Mouse (Mus musculus) adrenal gland, postnatal 4 days (tissue): Measurements from ENCODE around the gene Syt3. TPM values are rescaled to one million over a fixed set of nuclear protein-coding genes. Genes with fewer than 3 reads are reported as not detected.
A peak's percentile ranks its signal among the peaks of the same experiment; 100 is the strongest.

Source experiments
- DNase-seq, 2 experiments: peaks; one replicate each; pipeline ENCODE4 v3.0.0; 2021 to 2022; ENCODE audit warnings: low spot score in 2 of 2, mixed read lengths in 2 of 2
- total RNA-seq, 2 experiments: library from RNA; stranded (reverse); gene quantifications; 2 replicates each; pipeline ENCODE4 v1.2.3; 2021

The Syt3 gene
- total RNA-seq, 2 experiments from 2014 or later, result 3.6 to 4.4 TPM

DNA sequence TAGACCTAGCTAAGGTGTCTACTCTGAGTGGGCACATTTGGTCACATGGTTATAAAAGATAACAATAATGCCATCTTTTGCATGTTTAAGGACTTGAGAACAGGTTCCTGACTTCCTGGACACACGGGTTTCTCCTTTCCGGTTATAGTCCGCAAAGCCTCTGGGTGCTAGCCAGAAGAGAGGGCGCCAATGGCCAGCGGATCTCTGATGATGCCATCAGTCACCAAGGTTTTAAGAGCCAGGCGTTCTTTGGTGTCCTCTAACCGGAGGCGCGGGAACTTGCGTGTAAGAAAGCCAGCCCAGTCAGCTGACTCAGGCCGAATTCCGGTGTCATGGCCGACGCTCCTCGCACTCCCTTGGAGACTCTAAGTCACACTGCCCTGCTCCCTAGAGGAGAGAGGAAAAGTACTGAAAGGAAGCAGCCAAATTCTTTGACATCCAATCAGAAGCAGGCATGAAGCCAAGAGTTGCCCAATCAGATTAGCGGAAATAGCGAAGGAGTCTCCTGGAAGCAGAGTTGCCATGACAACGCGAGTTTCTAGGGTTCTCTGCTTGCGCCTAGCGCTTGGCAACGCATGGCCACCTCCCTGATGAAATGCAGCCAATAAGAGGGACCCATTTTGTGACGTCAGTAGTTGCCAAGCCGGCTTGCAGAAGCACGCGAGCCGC is 21.6 kb downstream of the Syt3 start:
- DNase-seq, result peak; percentile 39 to 71

DNA sequence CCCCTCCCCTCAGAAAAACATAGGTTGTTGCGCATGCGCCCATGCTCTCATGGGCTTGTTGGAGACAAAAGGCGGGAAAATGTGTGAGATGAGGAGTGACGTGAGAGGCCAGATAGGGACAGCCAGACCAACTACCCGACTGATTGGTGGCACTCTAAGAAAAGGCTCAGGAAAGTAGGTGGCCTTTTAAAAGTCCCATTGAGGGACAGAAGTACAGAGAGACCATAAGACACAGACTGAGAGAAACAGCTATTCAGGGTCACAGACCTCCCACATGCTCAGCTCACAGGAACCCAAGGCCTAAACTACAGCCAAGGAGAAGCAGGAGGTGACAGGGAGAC is 22.1 kb downstream of the Syt3 start:
- no peak for DNase-seq

DNA sequence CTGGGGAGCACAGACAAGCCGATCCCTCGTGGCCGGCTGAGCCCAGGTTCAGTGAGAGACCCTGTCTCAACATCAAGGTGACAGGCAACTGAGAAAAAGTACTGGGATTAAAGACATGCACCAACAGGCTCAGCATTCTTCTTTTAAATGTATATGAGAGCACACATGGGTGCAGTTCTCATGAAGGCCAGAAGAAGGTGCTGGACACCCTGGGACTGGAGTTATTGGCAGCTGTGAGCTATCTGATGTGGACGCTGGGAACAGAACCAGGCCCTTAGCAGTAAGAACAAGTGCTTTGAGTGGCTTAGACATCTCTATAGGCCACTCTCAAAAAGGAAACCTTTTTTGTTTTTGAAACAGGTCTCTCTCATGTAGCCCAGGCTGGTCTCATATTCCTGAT is 27.2 kb downstream of the Syt3 start:
- DNase-seq, result no peak

DNA sequence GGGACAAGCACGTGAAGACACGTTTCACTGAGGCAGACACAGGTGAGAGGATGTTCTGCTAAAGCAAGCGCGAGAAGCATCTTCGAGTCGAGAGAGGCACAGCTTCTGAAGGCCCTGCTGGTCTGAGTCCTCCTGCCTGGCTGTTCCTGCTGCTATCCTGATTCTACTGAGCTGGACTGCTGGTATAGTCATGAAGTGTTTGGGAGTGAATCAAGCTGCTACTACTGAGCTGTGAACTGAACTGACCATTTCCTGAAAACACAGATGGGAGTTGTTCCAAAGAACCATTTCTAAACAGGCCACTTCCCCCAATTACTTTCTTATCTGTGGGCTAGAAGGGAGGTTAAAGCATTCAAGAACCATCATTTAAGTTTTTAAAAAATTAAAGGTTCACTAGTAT is 29.4 kb downstream of the Syt3 start:
- DNase-seq, result no peak

DNA sequence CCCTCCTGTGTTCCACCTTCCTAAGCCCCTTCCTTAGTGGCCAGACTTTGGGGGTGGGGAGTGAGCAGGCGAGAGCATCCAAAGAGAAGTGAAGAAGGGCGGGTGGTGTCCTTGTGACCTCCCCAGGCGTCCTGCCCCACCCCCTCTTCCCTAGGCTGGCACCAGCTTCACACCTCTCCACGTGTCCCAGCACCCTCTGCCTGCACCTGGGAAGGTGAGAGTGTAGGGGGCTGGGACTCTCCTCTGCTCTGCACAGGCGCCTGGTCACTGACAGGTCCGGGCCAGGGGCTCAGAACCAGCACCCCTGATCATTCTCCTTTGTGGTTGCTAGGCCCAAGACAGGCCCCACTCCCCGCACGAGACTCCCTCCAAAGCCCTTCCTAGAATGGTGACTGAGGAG is 43.8 kb downstream of the Syt3 start:
- DNase-seq, result no peak

DNA sequence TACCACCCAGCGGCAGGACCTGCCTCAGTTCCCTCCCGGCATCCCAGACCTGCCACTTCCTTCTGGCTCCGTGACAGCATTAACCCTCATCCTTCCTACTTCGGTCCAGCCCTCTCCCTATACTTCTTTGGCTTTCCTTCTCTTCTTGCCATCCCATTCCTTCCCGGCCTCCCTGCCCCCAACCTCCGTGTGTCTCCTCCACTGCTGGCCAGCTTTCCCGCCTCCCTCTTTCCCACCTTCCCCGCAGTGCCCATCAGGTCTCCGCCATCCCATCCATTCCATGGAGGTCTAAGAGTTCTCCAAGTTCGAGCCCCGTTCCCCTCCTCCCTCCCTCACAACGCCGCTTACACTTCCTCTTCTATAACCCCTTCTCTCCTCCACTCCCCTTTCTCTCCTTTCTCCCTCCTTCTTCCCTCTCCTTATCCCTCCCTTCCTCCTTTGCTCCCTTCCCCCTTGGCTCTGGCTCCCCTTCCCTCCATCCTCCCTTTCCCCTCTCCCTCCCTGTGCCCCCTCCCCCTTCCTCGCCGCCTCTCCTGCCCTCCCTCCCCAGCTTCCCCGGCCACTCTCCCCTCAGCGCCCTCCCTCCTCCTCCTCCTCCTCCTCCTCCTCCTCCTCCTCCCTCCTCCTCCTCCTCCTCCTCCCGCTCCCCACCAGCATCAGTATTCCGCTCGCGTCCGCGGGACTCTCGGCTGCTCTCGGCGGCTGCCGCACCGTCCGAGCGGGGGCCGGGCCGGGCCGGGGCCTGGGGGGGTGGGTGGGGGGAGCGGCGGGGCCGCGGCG is 44.5 kb downstream of the Syt3 start:
- DNase-seq, result no peak

DNA sequence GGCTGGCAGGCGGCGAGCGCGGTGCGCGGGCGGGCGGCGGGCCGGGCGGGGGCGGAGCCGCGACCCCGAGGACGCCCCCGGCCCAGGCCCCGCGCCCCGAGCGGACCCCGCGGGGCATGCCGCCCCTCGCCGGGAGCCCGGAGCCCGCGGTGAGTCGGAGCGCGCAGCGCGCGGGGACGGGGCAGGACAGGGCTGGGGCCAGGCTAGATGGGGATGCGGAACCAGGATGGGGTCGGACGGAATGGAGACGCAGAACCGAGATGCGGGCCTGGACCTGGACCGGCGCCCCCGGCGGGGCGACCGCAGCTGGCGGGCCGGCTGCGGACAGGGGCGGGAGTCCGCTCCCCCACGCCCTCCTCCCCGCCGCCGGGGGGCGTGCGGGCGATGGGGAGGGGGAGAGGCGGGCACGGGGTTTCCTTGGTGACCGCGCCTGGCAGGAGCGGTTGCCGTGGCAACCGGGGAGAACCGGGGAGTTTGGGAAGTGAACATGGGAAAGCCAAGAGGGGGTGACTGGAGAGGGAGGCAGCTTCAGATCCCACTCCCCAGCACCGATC is 45.1 kb downstream of the Syt3 start, which contains the start of gene Lrrc4b:
Lrrc4b (plus strand) TSS at position 51 of the 554 bp plus-strand sequence.
- DNase-seq, result no peak

DNA sequence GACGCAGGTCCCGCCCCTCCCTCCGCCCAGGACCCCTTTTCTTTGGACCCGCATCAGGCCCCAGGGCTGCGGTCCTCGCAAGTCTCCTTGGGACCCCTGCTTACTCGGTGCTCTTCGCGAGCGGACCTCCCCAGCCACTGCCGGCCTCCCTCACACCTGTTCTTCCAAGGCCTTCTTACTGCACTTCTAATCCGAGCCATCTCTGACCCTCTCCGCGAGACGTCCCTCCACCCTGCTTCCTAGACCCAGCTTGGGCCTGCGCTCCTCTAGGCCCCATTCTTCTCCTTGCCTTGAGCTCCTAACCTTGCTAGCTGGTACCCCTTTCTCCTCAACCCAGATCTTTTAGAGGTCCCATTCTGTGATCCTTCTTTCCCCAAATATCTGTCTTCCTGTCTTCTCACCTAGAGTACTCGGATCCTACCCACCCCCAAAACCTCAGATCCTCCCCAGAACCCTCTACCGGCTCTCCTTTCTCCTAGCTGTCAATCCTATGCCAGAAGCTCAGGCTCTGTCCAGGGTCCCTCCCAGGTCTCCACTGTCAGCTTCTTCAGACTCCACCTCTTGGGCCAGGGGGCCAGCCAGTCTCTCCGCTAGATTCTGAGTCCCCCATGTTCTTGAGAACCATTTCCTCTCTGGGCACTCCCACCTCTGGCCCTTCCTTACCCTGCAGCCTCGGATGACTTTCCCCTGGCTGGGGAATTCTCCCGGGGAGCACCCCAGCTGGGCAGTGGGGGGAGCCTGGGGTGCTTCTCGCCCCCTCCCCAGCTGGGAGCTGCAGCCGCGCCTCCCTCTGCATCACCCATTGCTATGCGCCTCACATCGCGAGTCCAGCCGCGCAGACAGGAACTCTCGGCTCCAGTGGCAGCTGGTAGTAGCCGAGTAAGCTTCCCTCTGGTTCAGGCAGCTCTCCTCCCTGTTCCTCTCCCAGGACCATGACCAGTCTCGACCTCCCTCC is 45.9 kb downstream of the Syt3 start:
- DNase-seq, result no peak

DNA sequence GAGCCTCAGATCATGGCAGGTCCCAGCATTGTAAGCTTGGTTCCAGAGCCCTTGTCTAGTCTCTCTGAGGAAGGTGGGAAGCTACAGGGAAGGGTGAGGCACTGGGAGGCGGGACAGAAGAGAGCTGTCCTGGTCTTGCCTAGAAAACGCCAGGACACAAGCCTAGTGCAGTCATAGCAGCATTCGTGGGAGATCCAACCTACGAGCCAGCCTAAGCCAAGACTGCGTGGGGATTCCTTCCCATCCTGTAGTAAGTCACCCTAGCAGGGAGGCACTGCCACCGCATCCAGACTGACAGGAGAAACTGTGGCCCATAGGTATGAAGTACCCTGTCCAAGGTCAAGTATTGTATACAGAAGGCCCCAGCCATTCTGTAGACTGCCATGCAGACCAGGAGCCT is 48.6 kb downstream of the Syt3 start:
- no peak for DNase-seq

DNA sequence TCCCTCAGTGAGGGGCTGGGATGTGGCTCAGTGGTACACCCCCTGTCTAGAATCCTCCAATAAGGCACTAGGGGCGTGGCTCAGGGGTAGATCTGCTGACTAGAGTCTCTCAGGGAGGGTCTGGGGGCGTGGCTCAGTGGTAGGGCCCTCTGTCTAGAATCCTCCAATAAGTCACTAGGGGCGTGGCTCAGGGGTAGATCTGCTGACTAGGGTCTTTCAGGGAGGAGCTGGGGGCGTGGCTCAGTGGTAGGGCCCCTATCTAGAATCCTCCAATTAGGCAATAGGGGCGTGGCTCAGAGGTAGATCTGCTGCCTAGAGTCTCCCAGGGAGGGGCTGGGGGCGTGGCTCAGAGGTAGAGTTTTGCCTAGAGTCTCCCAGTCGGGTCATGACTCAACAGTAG is 49.5 kb downstream of the Syt3 start:
- DNase-seq, result no peak

DNA sequence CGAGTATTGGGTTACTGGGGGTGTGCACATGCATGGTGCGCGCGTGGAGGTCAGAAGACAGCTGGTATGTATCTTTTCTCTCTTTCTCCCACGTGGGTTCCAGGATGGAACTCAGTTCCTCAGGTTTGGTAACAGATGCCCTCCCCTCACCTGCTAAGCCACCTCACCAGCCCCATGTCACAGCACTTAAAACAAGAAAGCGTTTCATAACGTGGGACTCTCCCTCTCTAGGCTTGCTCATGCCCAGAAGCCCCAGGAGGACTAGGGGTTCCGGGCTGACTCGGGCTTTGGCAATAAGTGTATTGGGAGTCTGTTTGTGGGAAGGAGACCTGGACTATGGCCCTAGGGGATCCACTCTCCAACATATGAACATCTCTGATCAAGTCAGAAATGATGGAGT is 50.2 kb downstream of the Syt3 start:
- DNase-seq, result no peak

DNA sequence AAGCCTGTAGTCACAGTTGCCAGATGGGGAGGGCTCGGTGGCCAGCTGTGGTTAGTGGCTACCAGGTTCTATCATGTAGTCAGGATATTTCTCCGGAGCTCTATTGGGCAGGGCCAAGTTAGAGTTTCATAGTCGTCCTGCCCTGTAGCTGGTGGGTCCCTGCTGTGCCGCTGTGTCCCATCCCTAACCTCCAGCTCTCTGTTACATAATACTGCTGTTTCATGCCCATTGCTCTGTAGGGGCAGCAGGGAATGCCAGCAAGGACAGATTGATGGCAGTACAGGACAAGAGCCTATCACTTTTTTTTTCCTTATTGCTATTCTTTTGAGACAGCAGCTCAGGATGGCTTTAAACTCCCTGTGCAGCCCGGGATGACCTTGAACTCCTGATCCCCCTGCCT is 51.9 kb downstream of the Syt3 start:
- DNase-seq, result no peak

DNA sequence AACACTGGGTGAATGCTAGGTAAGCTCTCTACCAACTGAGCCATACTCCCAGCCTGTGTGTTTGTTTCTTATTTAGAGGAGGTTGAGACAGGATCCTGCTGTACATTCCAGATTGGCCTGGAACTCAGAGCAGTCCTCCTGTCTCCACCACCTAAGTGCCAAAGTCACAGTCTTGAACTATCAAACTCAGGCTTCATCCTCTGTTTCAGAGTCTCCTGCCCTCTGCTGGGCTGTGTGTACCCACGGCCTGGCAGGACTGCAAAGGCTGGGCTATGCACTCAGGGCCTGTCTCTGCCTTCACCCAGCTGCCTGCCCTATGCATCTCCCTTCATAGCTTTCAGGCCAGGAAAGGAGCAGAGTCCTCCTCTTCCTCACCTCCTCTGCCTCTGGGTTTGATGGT is 52.4 kb downstream of the Syt3 start:
- no peak for DNase-seq

DNA sequence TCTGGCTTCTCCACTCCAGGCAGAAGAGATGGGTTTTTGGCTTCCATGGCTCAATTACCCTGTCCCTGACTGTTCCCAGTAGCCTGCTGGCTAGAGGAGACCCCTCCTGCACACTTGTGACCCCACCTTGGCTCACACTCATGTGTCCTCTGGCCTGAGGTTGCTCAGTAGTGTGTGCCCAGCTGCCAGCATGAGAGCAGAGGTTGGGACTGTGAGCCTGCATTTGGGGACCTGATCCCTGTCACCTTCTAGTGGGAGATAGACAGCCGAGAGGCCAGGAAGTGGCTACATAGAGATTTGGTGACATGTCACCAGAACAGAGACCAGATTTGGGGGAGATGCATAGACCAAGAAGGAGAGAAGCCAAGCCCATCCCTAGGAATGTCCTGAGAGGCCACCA is 53.3 kb downstream of the Syt3 start:
- no peak for DNase-seq

DNA sequence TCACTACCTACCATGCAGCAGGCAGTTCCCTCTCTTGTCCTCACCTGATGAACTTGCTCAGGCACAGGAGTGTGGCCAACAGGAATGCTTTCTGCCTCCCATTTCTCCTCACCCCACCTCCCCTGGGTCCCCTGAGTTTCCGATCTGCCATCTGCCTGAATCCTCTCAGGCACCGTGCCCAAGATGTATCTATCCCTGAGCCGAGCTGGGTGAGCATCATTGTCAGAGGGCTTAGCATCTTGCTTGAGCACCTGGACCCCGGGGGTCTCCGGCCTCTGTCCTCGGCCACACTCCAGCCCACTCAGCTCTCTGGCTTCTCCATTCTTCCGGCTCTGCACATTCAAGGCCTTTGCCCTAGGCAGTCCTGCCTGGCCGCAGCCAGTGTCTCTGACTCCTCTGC is 54.0 kb downstream of the Syt3 start:
- DNase-seq, result no peak

DNA sequence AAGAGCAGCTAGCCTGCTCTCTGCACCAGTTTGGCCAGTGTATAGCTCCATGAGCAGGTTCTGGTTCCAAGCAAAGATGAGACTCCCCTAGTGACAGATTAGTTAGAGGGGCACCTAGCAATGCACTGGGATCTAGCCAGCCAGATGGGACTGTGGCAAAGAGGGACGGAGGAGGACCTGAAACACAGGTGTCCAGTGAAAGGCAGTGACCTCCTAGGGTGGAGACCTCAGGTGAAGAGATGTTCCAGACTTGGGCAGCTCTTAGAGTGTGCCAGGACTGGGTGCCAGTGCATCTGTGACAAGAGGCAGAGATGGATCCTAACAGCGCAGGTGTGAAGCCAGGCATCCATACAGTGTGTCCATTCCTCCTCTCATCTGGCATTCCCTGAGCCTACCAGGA is 55.8 kb downstream of the Syt3 start:
- no peak for DNase-seq

DNA sequence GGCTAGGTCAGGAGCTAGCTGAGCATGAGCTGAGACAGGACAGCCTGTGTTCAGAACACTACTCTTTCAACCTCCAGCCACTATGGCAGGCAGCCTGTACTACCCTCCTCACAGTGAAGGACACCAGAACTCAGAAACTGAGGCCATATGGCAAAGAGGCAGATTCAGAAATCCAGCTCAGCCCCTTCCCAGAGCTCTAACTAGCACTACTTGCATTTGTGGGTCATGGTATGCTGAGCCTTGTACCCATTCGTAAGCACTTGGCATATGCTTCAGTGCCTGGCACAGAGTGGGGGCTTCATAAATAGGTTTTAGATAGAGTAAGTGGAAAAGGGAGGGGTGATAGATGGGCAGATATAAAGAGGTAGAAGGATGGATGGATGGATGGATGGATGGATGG is 56.6 kb downstream of the Syt3 start:
- no peak for DNase-seq

DNA sequence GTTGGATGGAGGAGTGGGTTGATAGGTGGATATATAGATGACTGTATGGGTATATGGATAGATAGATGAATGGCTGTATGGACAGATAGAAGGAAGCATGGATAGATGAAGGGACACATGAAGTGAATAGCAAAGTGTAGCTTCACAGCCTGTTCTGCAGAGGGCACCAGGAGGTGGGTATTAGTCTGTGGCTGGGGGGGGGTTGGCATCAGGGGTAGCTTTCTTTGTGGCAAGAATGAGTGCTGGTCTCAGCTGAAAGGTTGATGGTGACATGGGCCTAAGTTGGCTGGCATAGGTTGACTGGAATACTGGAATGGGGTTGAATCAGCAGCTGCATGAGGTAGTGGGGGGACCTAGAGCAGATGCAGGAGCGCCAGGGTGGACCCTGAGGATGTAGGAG is 57.3 kb downstream of the Syt3 start:
- DNase-seq, result no peak

DNA sequence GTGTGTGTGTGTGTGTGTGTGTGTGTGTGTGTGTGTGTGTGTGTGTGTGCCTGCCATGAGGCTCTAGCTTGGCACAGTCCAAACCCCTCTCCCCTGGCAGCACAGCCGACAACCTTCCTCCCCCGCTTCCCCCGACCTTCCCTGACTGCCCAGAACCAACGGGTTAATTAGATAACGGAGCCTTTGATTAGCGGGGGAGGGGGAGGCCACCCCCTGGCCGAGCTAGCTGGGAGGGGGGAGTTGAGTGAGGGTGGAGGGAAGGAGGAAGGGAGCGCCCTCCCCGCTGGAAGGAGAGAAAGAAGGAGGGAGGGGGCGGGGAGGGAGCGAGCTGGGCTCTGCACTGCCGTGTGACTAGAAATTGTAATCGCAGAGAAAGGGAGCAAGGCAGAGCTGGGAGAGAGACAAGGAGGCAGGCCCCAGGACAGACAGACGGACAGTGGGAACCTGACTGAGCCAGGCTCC is 57.8 kb downstream of the Syt3 start:
- no peak for DNase-seq

DNA sequence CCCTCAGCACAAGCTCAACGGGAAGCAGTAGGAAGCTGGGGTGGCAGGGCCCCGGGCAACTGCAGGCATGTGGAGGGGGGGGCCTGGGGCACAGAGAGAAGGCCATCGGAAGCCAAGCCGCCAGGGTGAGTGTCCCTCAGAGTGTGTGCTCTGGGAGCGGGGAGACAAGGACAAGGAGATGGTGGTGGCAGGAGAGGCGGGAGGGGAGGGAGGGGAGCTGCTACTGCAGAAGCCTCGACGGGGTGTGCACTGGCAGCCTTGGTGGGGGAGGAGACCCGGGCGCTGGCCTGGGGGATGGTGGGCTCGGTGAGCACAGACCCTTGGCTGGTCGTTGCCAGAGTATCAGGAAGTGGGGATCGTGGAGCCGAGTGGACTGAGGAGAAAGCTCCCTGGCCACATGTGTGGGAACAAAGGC is 58.5 kb downstream of the Syt3 start:
- no peak for DNase-seq
